Mouse (Mus musculus) midbrain, embryonic 12.5 days (tissue): ENCODE measurements around the gene Olfr683. TPM values are rescaled to one million over a fixed set of nuclear protein-coding genes. Genes with fewer than 3 reads are reported as not detected.
"Not testable (repeated sequence)": the region's sequence is repeated elsewhere in the genome, so short reads cannot be mapped to it uniquely, and the experiment has no call there.

ENCODE experiments used
- ATAC-seq: fragments of 200-750 bp; cut with Nextera tagmentation; 2 replicates; pipeline ENCODE4 v1.8.0; 2017; ENCODE audit warnings: low read depth, moderate TSS enrichment, moderate library complexity; ENCODE audit not compliant: low FRiP score
- H3K27ac ChIP-seq: fragments of 300-500 bp; sonication (generic); replicated peaks from 2 replicates; pipeline ENCODE4 v1.5.1; 2016; ENCODE audit warnings: mild to moderate bottlenecking
- H3K27me3 ChIP-seq: fragments of 300-500 bp; sonication (generic); 2 replicates; pipeline ENCODE4 v1.6.1; 2016; ENCODE audit warnings: mild to moderate bottlenecking
- H3K36me3 ChIP-seq: fragments of 300-500 bp; sonication (generic); 2 replicates; pipeline ENCODE4 v1.6.1; 2016
- H3K4me1 ChIP-seq: fragments of 300-500 bp; sonication (generic); 2 replicates; pipeline ENCODE4 v1.6.1; 2016
- H3K4me2 ChIP-seq: fragments of 300-500 bp; sonication (generic); replicated peaks from 2 replicates; pipeline ENCODE4 v1.6.1; 2016; ENCODE audit warnings: mild to moderate bottlenecking, moderate library complexity
- H3K4me3 ChIP-seq: fragments of 300-500 bp; sonication (generic); 2 replicates; pipeline ENCODE4 v1.5.1; 2016; ENCODE audit warnings: mild to moderate bottlenecking
- H3K9ac ChIP-seq: fragments of 300-500 bp; sonication (generic); replicated peaks from 2 replicates; pipeline ENCODE4 v1.6.1; 2016; ENCODE audit warnings: mild to moderate bottlenecking, moderate library complexity
- H3K9me3 ChIP-seq: fragments of 300-500 bp; sonication (generic); 2 replicates; pipeline ENCODE4 v1.6.1; 2016; ENCODE audit warnings: mild to moderate bottlenecking
- WGBS: fragments of 180-500 bp; shearing (Covaris S2); methylation state at CpG from one replicate; pipeline ENCODE4 v1.1.7; 2016; 5-methylcytosine and 5-hydroxymethylcytosine counted together
- polyA plus RNA-seq: library from polyadenylated mRNA; unstranded; fragments of >200 nt; fragmentation: Nextera tagmentation; extraction: Ambion mirVana; gene quantifications from 2 replicates; pipeline ENCODE4 v1.2.1, GENCODE M21; 2016

Olfr683 gene
- not detected in 2 replicates for polyA plus RNA-seq

- no peak within 1 kb of the TSS for H3K27ac ChIP-seq
- no peak within 1 kb of the TSS for H3K9ac ChIP-seq
- WGBS = 68% methylated on average over 1 of the region's 1 CpGs
- no peak within 1 kb of the TSS for H3K4me3 ChIP-seq
- H3K27me3 ChIP-seq = no peaks in the 10 kb centered on the region
- ATAC-seq = no peak
- H3K36me3 ChIP-seq = no peaks in the 10 kb centered on the region
- H3K9me3 ChIP-seq = no peaks in the 10 kb centered on the region
- H3K4me2 ChIP-seq = no peak within 1 kb of the TSS
- no peaks in the 10 kb centered on the region for H3K4me1 ChIP-seq
Observed at GRCm38 (mm10) chr7:105146912-105147311, at the start of gene Olfr683. Gene Olfr683 (minus strand): TSS chr7:105147012.

GRCm38 (mm10) chr7:105185912-105186311 lies 39.1 kb upstream of the Olfr683 start, which contains the start of gene Olfr685:
Gene Olfr685 (minus strand): TSS chr7:105186012.
- Histone ChIP-seq H3K4me1 (no peaks in the 10 kb centered on the region), H3K4me3 (no peak within 1 kb of the TSS), H3K36me3 (no peaks in the 10 kb centered on the region), H3K9ac (no peak within 1 kb of the TSS), H3K9me3 (no peaks in the 10 kb centered on the region), H3K27ac (no peak within 1 kb of the TSS), H3K4me2 (no peak within 1 kb of the TSS), H3K27me3 (no peaks in the 10 kb centered on the region)
- WGBS = 83% methylated on average over 1 of the region's 1 CpGs
- ATAC-seq = no peak

- no peaks in the 10 kb centered on the region for H3K4me1 ChIP-seq
- 50% methylated on average over 4 of the region's 4 CpGs for WGBS
- no peak overlapping the region for H3K4me3 ChIP-seq
- H3K36me3 ChIP-seq = no peaks in the 10 kb centered on the region
- no peak overlapping the region for H3K27ac ChIP-seq
- H3K27me3 ChIP-seq = no peaks in the 10 kb centered on the region
- H3K9me3 ChIP-seq = no peaks in the 10 kb centered on the region
- no peak overlapping the region for H3K9ac ChIP-seq
- no peak for ATAC-seq
- H3K4me2 ChIP-seq = no peak overlapping the region
Observed at GRCm38 (mm10) chr7:105170773-105171172, 24.0 kb upstream of the Olfr683 start.

- Histone ChIP-seq H3K4me1 (no peaks in the 10 kb centered on the region), H3K4me2 (no peak within 1 kb of the TSS), H3K9ac (no peak within 1 kb of the TSS), H3K36me3 (no peaks in the 10 kb centered on the region), H3K4me3 (no peak within 1 kb of the TSS), H3K27me3 (no peaks in the 10 kb centered on the region), H3K27ac (no peak within 1 kb of the TSS), H3K9me3 (no peaks in the 10 kb centered on the region)
- ATAC-seq = no peak
- 67% methylated on average over 1 of the region's 1 CpGs for WGBS
Observed at GRCm38 (mm10) chr7:105163553-105163952, 16.7 kb upstream of the Olfr683 start, which contains the start of gene Olfr684. Gene Olfr684 (minus strand): TSS chr7:105163653.

GRCm38 (mm10) chr7:105141275-105141674 lies 5.5 kb downstream of the Olfr683 start:
- no peak overlapping the region for H3K4me2 ChIP-seq
- H3K27me3 ChIP-seq = no peaks in the 10 kb centered on the region
- no peak overlapping the region for H3K4me3 ChIP-seq
- H3K9ac ChIP-seq = no peak overlapping the region
- no peaks in the 10 kb centered on the region for H3K36me3 ChIP-seq
- no peak for ATAC-seq
- H3K27ac ChIP-seq = no peak overlapping the region
- H3K9me3 ChIP-seq = no peaks in the 10 kb centered on the region
- H3K4me1 ChIP-seq = no peaks in the 10 kb centered on the region
- 88% methylated on average over 2 of the region's 2 CpGs for WGBS

GRCm38 (mm10) chr7:105116536-105116935 lies 30.3 kb downstream of the Olfr683 start, which contains the start of gene Olfr681:
Gene Olfr681 (plus strand): TSS chr7:105116836.
- no peak within 1 kb of the TSS for H3K9ac ChIP-seq
- ATAC-seq = no peak
- H3K9me3 ChIP-seq = no peaks in the 10 kb centered on the region
- H3K4me1 ChIP-seq = no peaks in the 10 kb centered on the region
- H3K27ac ChIP-seq = no peak within 1 kb of the TSS
- H3K27me3 ChIP-seq = no peaks in the 10 kb centered on the region
- no peaks in the 10 kb centered on the region for H3K36me3 ChIP-seq
- no peak within 1 kb of the TSS for H3K4me2 ChIP-seq
- H3K4me3 ChIP-seq = no peak within 1 kb of the TSS

- H3K9ac ChIP-seq, ATAC-seq, H3K36me3 ChIP-seq, H3K4me3 ChIP-seq, H3K27me3 ChIP-seq, H3K9me3 ChIP-seq, H3K27ac ChIP-seq, H3K4me1 ChIP-seq, H3K4me2 ChIP-seq: not testable (repeated sequence)
Observed at GRCm38 (mm10) chr7:105092717-105093116, 54.1 kb downstream of the Olfr683 start, which contains the start of gene Olfr680-ps1. Gene Olfr680-ps1 (minus strand): TSS chr7:105092817.

Other genes starting within 250 kb of the Olfr683 start
- not detected in 2 replicates for gene Olfr667, start 225.5 kb downstream of the Olfr683 start, polyA plus RNA-seq
- not detected in 2 replicates for gene Olfr668, start 219.0 kb downstream of the Olfr683 start, polyA plus RNA-seq
- gene Olfr669, start 212.8 kb downstream of the Olfr683 start, polyA plus RNA-seq = not detected in 2 replicates
- not detected in 2 replicates for gene Olfr670, start 184.4 kb downstream of the Olfr683 start, polyA plus RNA-seq
- not detected in 2 replicates for gene Olfr671, start 167.9 kb downstream of the Olfr683 start, polyA plus RNA-seq
- not detected in 2 replicates for gene Olfr672, start 145.0 kb downstream of the Olfr683 start, polyA plus RNA-seq
- not detected in 2 replicates for gene Olfr675, start 118.6 kb downstream of the Olfr683 start, polyA plus RNA-seq
- gene Olfr676, start 114.3 kb downstream of the Olfr683 start, polyA plus RNA-seq = not detected in 2 replicates
- gene Olfr677, start 95.6 kb downstream of the Olfr683 start, polyA plus RNA-seq = not detected in 2 replicates
- not detected in 2 replicates for gene Olfr678, start 82.5 kb downstream of the Olfr683 start, polyA plus RNA-seq
- not detected in 2 replicates for gene Olfr679, start 65.8 kb downstream of the Olfr683 start, polyA plus RNA-seq
- gene Olfr680-ps1, start 54.2 kb downstream of the Olfr683 start, polyA plus RNA-seq = not detected in 2 replicates
- not detected in 2 replicates for gene Olfr681, start 30.2 kb downstream of the Olfr683 start, polyA plus RNA-seq
- gene Olfr684, start 16.6 kb upstream of the Olfr683 start, polyA plus RNA-seq = not detected in 2 replicates
- not detected in 2 replicates for gene Olfr685, start 39.0 kb upstream of the Olfr683 start, polyA plus RNA-seq
- not detected in 2 replicates for gene Olfr686, start 60.5 kb upstream of the Olfr683 start, polyA plus RNA-seq
- gene Olfr688, start 141.1 kb upstream of the Olfr683 start, polyA plus RNA-seq = not detected in 2 replicates
- gene Olfr689, start 164.2 kb upstream of the Olfr683 start, polyA plus RNA-seq = not detected in 2 replicates
- gene Olfr690, start 187.1 kb upstream of the Olfr683 start, polyA plus RNA-seq = not detected in 2 replicates
- not detected in 2 replicates for gene Olfr691, start 195.3 kb upstream of the Olfr683 start, polyA plus RNA-seq
- gene Olfr692, start 221.2 kb upstream of the Olfr683 start, polyA plus RNA-seq = not detected in 2 replicates
- not detected in 2 replicates for gene Gm5901, start 228.0 kb upstream of the Olfr683 start, polyA plus RNA-seq